Mouse (Mus musculus): ENCODE results near the gene Wdr45.

DNA sequence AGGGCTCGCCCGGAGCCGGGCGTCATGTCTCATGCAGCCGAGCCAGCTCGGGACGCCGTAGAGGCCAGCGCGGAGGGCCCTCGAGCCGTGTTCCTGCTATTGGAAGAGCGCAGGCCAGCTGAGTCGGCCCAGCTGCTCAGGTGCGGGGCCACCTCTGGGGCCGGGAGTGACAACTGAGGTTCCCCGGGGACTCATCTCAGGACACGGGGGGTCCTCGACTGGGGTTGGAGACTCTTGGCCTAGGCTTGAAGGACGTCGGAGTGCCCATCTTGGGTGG, 48.7 kb downstream of the Wdr45 start:
- TF ChIP-seq MAX (IDR thresholded peaks at IDR 0.05; ENCODE audit: low read depth) (no peak), POLR2A (IDR thresholded peaks at IDR 0.05; ENCODE audit: insufficient read length, low read depth) (no peak), E2F4 (IDR thresholded peaks at IDR 0.05; ENCODE audit: insufficient read depth) (no peak), TCF12 (IDR thresholded peaks at IDR 0.05; ENCODE audit: insufficient read depth, poor library complexity, severe bottlenecking) (no peak), CEBPB (IDR thresholded peaks at IDR 0.05; ENCODE audit: insufficient read depth, poor library complexity, severe bottlenecking) (no peak), POLR2AphosphoS2 (IDR thresholded peaks at IDR 0.05; ENCODE audit: insufficient read length, low read depth) (no peak)
